Mouse (Mus musculus): ENCODE measurements around the gene Ap3m1.

- TF ChIP-seq POLR2A (IDR thresholded peaks at IDR 0.05; ENCODE audit: extremely low read depth, insufficient read depth, low read length), result no peak
- TF ChIP-seq CTCF (IDR thresholded peaks at IDR 0.05; ENCODE audit: extremely low read depth, insufficient read depth, low read length), result no peak
Measured at GRCm38 (mm10) chr14:21088731-21089130, 36.4 kb upstream of the Ap3m1 start.
